Mouse (Mus musculus): ENCODE measurements around the gene Olfr820.
"Not testable (repeated sequence)": the region's sequence is repeated elsewhere in the genome, so short reads cannot be mapped to it uniquely, and the experiment has no call there.

Gene Olfr820

GRCm38 (mm10) chr10:130012321-130012720, at the start of gene Olfr820:
Gene Olfr820, plus strand, starts transcription at chr10:130012621.
- DNase-seq, result no peak

- DNase-seq, result not testable (repeated sequence)
Observed at GRCm38 (mm10) chr10:129966232-129966631, 46.2 kb upstream of the Olfr820 start.

- not testable (repeated sequence) for DNase-seq
Observed at GRCm38 (mm10) chr10:129967166-129967565, 45.3 kb upstream of the Olfr820 start, which contains the start of gene Olfr819. Gene Olfr819, minus strand, starts transcription at chr10:129967266.

GRCm38 (mm10) chr10:129972994-129973393, 39.4 kb upstream of the Olfr820 start:
- DNase-seq, result not testable (repeated sequence)

- not testable (repeated sequence) for DNase-seq
Observed at GRCm38 (mm10) chr10:129976040-129976439, 36.4 kb upstream of the Olfr820 start, which contains the start of gene Olfr247. Gene Olfr247, minus strand, starts transcription at chr10:129976140.

GRCm38 (mm10) chr10:129981867-129982266, 30.6 kb upstream of the Olfr820 start:
- not testable (repeated sequence) for DNase-seq

GRCm38 (mm10) chr10:129984962-129985361, 27.5 kb upstream of the Olfr820 start, which contains the start of gene Gm10310:
Gene Gm10310, minus strand, starts transcription at chr10:129985062.
- DNase-seq, result not testable (repeated sequence)

GRCm38 (mm10) chr10:130004104-130004503, 8.3 kb upstream of the Olfr820 start:
- not testable (repeated sequence) for DNase-seq

GRCm38 (mm10) chr10:130005366-130005765, 7.1 kb upstream of the Olfr820 start:
- not testable (repeated sequence) for DNase-seq

- no peak for DNase-seq
Observed at GRCm38 (mm10) chr10:130030048-130030447, 17.6 kb downstream of the Olfr820 start, which contains the start of gene Olfr821. Gene Olfr821, plus strand, starts transcription at chr10:130030348.

- no peak for DNase-seq
Observed at GRCm38 (mm10) chr10:130037096-130037495, 24.7 kb downstream of the Olfr820 start.
